Mouse (Mus musculus) thymus, adult 2 months (tissue): ENCODE results near the gene Phactr2.

ENCODE experiments used
- CTCF ChIP-seq: fragments of 200-500 bp; IDR thresholded peaks from 2 replicates; pipeline ENCODE4 v1.5.1; 2012; ENCODE audit warnings: mild to moderate bottlenecking, control low read depth, low read length, moderate library complexity, borderline replicate concordance; ENCODE audit not compliant: control insufficient read depth, poor library complexity, insufficient read depth; ENCODE audit errors: extremely low read depth
- POLR2A ChIP-seq: fragments of 200-500 bp; IDR thresholded peaks from 2 replicates; pipeline ENCODE4 v1.6.1; 2012; ENCODE audit warnings: mild to moderate bottlenecking, low read length, control low read depth, moderate library complexity; ENCODE audit not compliant: control insufficient read depth, poor library complexity, insufficient read depth; ENCODE audit errors: extremely low read depth

DNA sequence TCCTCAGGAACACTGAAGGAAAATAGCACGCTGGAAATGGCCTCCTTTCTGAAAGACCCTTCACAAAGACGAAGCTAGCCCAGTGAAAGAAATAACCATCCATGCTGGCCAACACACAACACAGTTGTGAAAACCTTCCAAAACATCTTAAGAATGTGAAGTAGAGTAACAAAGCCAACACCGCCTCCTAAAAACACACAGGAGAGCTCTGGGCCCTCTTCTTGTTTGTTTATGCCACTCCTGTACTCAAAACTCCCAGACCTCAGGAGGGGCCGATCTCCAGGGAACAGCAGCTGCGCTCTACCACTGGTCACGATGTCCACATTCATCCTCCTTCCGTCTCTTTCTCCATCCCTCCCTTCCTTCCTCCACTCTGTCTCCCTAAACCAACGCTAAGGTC is 202.5 kb downstream of the Phactr2 start:
- TF ChIP-seq CTCF (no peak), POLR2A (no peak)
